Mouse (Mus musculus): Measurements from ENCODE around the gene Ndufb10. TPM values are rescaled to one million over a fixed set of nuclear protein-coding genes. Genes with fewer than 3 reads are reported as not detected.

The Ndufb10 gene
- polyA plus RNA-seq, 1 experiment from 2014 or later, result 376 TPM

GRCm38 (mm10) chr17:24686514-24686913 lies 37.8 kb downstream of the Ndufb10 start:
- WGBS, result 28% methylated on average over 16 of the region's 16 CpGs
- Histone ChIP-seq H3K4me2 (ENCODE audit: low read depth, low read length) (peak overlapping the region; percentile 9; the same call in 1 of the 2 replicates), H3K27me3 (replicated peaks; ENCODE audit: control insufficient read depth, insufficient read depth, low read length) (peaks cover 33% of the 10 kb centered on the region), H3K4me3 (ENCODE audit: low read length) (no peak overlapping the region), H3K36me3 (ENCODE audit: control insufficient read depth, insufficient read depth, low read length) (peaks cover 8% of the 10 kb centered on the region), H3K9ac (ENCODE audit: low read depth, low read length) (no peak overlapping the region), H3K27ac (ENCODE audit: low read length) (no peak overlapping the region), H3K9me3 (ENCODE audit: control insufficient read depth, low read length) (no peaks in the 10 kb centered on the region), H3K4me1 (ENCODE audit: control insufficient read depth, insufficient read depth, low read length) (peaks cover 12% of the 10 kb centered on the region)
- peak; percentile 43 for ATAC-seq

- peak overlapping the region; percentile 28; the same call in 1 of the 2 replicates for H3K4me2 ChIP-seq (ENCODE audit: low read depth, low read length)
- H3K27ac ChIP-seq (ENCODE audit: low read length), result peak overlapping the region; percentile 72
- peaks cover 32% of the 10 kb centered on the region for H3K36me3 ChIP-seq (ENCODE audit: control insufficient read depth, insufficient read depth, low read length)
- peak; percentile 88 for ATAC-seq
- no peaks in the 10 kb centered on the region for H3K9me3 ChIP-seq (ENCODE audit: control insufficient read depth, low read length)
- H3K27me3 ChIP-seq (replicated peaks; ENCODE audit: control insufficient read depth, insufficient read depth, low read length), result no peaks in the 10 kb centered on the region
- no peak overlapping the region for H3K4me3 ChIP-seq (ENCODE audit: low read length)
- H3K9ac ChIP-seq (ENCODE audit: low read depth, low read length), result 0 out of 2 replicates have a peak overlapping the region, but pooled peaks have one; percentile 34
- peaks cover 1% of the 10 kb centered on the region; the same call in 1 of the 2 replicates for H3K4me1 ChIP-seq (ENCODE audit: control insufficient read depth, insufficient read depth, low read length)
- 76% methylated on average over 24 of the region's 24 CpGs for WGBS
Observed at GRCm38 (mm10) chr17:24677500-24678080, 46.7 kb downstream of the Ndufb10 start.

GRCm38 (mm10) chr17:24676877-24677276 lies 47.4 kb downstream of the Ndufb10 start:
- WGBS, result 95% methylated on average over 5 of the region's 5 CpGs
- Histone ChIP-seq H3K27me3 (replicated peaks; ENCODE audit: control insufficient read depth, insufficient read depth, low read length) (no peaks in the 10 kb centered on the region), H3K4me1 (ENCODE audit: control insufficient read depth, insufficient read depth, low read length) (peaks cover 8% of the 10 kb centered on the region), H3K4me3 (ENCODE audit: low read length) (no peak overlapping the region), H3K9ac (ENCODE audit: low read depth, low read length) (no peak overlapping the region), H3K27ac (ENCODE audit: low read length) (no peak overlapping the region), H3K4me2 (ENCODE audit: low read depth, low read length) (no peak overlapping the region), H3K9me3 (ENCODE audit: control insufficient read depth, low read length) (no peaks in the 10 kb centered on the region), H3K36me3 (ENCODE audit: control insufficient read depth, insufficient read depth, low read length) (peaks cover 25% of the 10 kb centered on the region)
- ATAC-seq, result no peak

- Histone ChIP-seq H3K27ac (ENCODE audit: low read length) (no peak overlapping the region), H3K9ac (ENCODE audit: low read depth, low read length) (no peak overlapping the region), H3K4me3 (ENCODE audit: low read length) (no peak overlapping the region), H3K9me3 (ENCODE audit: control insufficient read depth, low read length) (no peaks in the 10 kb centered on the region), H3K27me3 (replicated peaks; ENCODE audit: control insufficient read depth, insufficient read depth, low read length) (no peaks in the 10 kb centered on the region), H3K4me2 (ENCODE audit: low read depth, low read length) (no peak overlapping the region), H3K4me1 (ENCODE audit: control insufficient read depth, insufficient read depth, low read length) (peaks cover 15% of the 10 kb centered on the region), H3K36me3 (ENCODE audit: control insufficient read depth, insufficient read depth, low read length) (peaks cover 23% of the 10 kb centered on the region)
- no peak for ATAC-seq
- 63% methylated on average over 2 of the region's 2 CpGs for WGBS
Observed at GRCm38 (mm10) chr17:24676187-24676586, 48.1 kb downstream of the Ndufb10 start.

GRCm38 (mm10) chr17:24674277-24674676 lies 50.0 kb downstream of the Ndufb10 start:
- ATAC-seq, result no peak
- Histone ChIP-seq H3K4me3 (ENCODE audit: low read length) (no peak overlapping the region), H3K4me1 (ENCODE audit: control insufficient read depth, insufficient read depth, low read length) (peaks cover 23% of the 10 kb centered on the region), H3K4me2 (ENCODE audit: low read depth, low read length) (no peak overlapping the region), H3K36me3 (ENCODE audit: control insufficient read depth, insufficient read depth, low read length) (peaks cover 9% of the 10 kb centered on the region; the same call in 1 of the 2 replicates), H3K27ac (ENCODE audit: low read length) (no peak overlapping the region), H3K9ac (ENCODE audit: low read depth, low read length) (no peak overlapping the region), H3K9me3 (ENCODE audit: control insufficient read depth, low read length) (no peaks in the 10 kb centered on the region), H3K27me3 (replicated peaks; ENCODE audit: control insufficient read depth, insufficient read depth, low read length) (no peaks in the 10 kb centered on the region)
- WGBS, result 83% methylated on average over 7 of the region's 7 CpGs

GRCm38 (mm10) chr17:24672141-24672540 lies 52.1 kb downstream of the Ndufb10 start:
- peak overlapping the region; percentile 92; the same call in 1 of the 2 replicates for H3K4me2 ChIP-seq (ENCODE audit: low read depth, low read length)
- H3K27me3 ChIP-seq (replicated peaks; ENCODE audit: control insufficient read depth, insufficient read depth, low read length), result no peaks in the 10 kb centered on the region
- no peaks in the 10 kb centered on the region for H3K9me3 ChIP-seq (ENCODE audit: control insufficient read depth, low read length)
- WGBS, result 12% methylated on average over 5 of the region's 5 CpGs
- H3K27ac ChIP-seq (ENCODE audit: low read length), result peak overlapping the region; percentile 6; the same call in 1 of the 2 replicates
- peak; percentile 50 for ATAC-seq
- H3K9ac ChIP-seq (ENCODE audit: low read depth, low read length), result 0 out of 2 replicates have a peak overlapping the region, but pooled peaks have one; percentile 91
- no peak overlapping the region for H3K4me3 ChIP-seq (ENCODE audit: low read length)
- peaks cover 6% of the 10 kb centered on the region; the same call in 1 of the 2 replicates for H3K36me3 ChIP-seq (ENCODE audit: control insufficient read depth, insufficient read depth, low read length)
- H3K4me1 ChIP-seq (ENCODE audit: control insufficient read depth, insufficient read depth, low read length), result peaks cover 25% of the 10 kb centered on the region

Other genes starting within 250 kb of the Ndufb10 start
- 25.1 and 26.0 TPM in 2 replicates for gene Mlst8, start 245.4 kb downstream of the Ndufb10 start, polyA plus RNA-seq (2015; fragmentation: Nextera tagmentation; extraction: Ambion mirVana)
- 1.1 and 1.4 TPM in 2 replicates for gene Caskin1, start 235.9 kb downstream of the Ndufb10 start, polyA plus RNA-seq (2015; fragmentation: Nextera tagmentation; extraction: Ambion mirVana)
- 81.9 and 87.6 TPM in 2 replicates for gene Traf7, start 196.5 kb downstream of the Ndufb10 start, polyA plus RNA-seq (2015; fragmentation: Nextera tagmentation; extraction: Ambion mirVana)
- 5.2 and 6.6 TPM in 2 replicates for gene Rab26, start 190.3 kb downstream of the Ndufb10 start, polyA plus RNA-seq (2015; fragmentation: Nextera tagmentation; extraction: Ambion mirVana)
- 12.2 and 13.5 TPM in 2 replicates for gene Pkd1, start 174.6 kb downstream of the Ndufb10 start, polyA plus RNA-seq (2015; fragmentation: Nextera tagmentation; extraction: Ambion mirVana)
- gene Tsc2, start 91.8 kb downstream of the Ndufb10 start, polyA plus RNA-seq (2015; fragmentation: Nextera tagmentation; extraction: Ambion mirVana), result 38.5 and 41.8 TPM in 2 replicates
- gene Nthl1, start 91.8 kb downstream of the Ndufb10 start, polyA plus RNA-seq (2015; fragmentation: Nextera tagmentation; extraction: Ambion mirVana), result 17.2 and 18.1 TPM in 2 replicates
- gene Slc9a3r2, start 74.2 kb downstream of the Ndufb10 start, polyA plus RNA-seq (2015; fragmentation: Nextera tagmentation; extraction: Ambion mirVana), result 37.5 and 38.6 TPM in 2 replicates
- gene Npw, start 66.0 kb downstream of the Ndufb10 start, polyA plus RNA-seq (2015; fragmentation: Nextera tagmentation; extraction: Ambion mirVana), result 0.29 TPM in 1 of 2 replicates, not detected in the other
- 11.0 and 15.4 TPM in 2 replicates for gene Zfp598, start 54.8 kb downstream of the Ndufb10 start, polyA plus RNA-seq (2015; fragmentation: Nextera tagmentation; extraction: Ambion mirVana)
- 6.0 and 6.9 TPM in 2 replicates for gene Syngr3, start 34.5 kb downstream of the Ndufb10 start, polyA plus RNA-seq (2015; fragmentation: Nextera tagmentation; extraction: Ambion mirVana)
- gene Gfer, start 28.3 kb downstream of the Ndufb10 start, polyA plus RNA-seq (2015; fragmentation: Nextera tagmentation; extraction: Ambion mirVana), result 47.3 and 48.5 TPM in 2 replicates
- 17.7 and 19.0 TPM in 2 replicates for gene Noxo1, start 28.2 kb downstream of the Ndufb10 start, polyA plus RNA-seq (2015; fragmentation: Nextera tagmentation; extraction: Ambion mirVana)
- gene Tbl3, start 16.8 kb downstream of the Ndufb10 start, polyA plus RNA-seq (2015; fragmentation: Nextera tagmentation; extraction: Ambion mirVana), result 63.5 and 68.4 TPM in 2 replicates
- gene Rnf151, start 6.4 kb downstream of the Ndufb10 start, polyA plus RNA-seq (2015; fragmentation: Nextera tagmentation; extraction: Ambion mirVana), result 0.15 TPM in 1 of 2 replicates, not detected in the other
- 1,425 and 1,515 TPM in 2 replicates for gene Rps2, start 6.4 kb downstream of the Ndufb10 start, polyA plus RNA-seq (2015; fragmentation: Nextera tagmentation; extraction: Ambion mirVana)
- gene Rpl3l, start 3.3 kb upstream of the Ndufb10 start, polyA plus RNA-seq (2015; fragmentation: Nextera tagmentation; extraction: Ambion mirVana), result not detected in 2 replicates
- gene Msrb1, start 12.2 kb upstream of the Ndufb10 start, polyA plus RNA-seq (2015; fragmentation: Nextera tagmentation; extraction: Ambion mirVana), result 28.8 and 32.8 TPM in 2 replicates
- 0.28 and 0.39 TPM in 2 replicates for gene Hs3st6, start 28.5 kb upstream of the Ndufb10 start, polyA plus RNA-seq (2015; fragmentation: Nextera tagmentation; extraction: Ambion mirVana)
- gene Meiob, start 79.8 kb upstream of the Ndufb10 start, polyA plus RNA-seq (2015; fragmentation: Nextera tagmentation; extraction: Ambion mirVana), result not detected in 2 replicates
- gene Hagh, start 115.7 kb upstream of the Ndufb10 start, polyA plus RNA-seq (2015; fragmentation: Nextera tagmentation; extraction: Ambion mirVana), result 86.5 and 95.5 TPM in 2 replicates
- 115 and 132 TPM in 2 replicates for gene Fahd1, start 125.9 kb upstream of the Ndufb10 start, polyA plus RNA-seq (2015; fragmentation: Nextera tagmentation; extraction: Ambion mirVana)
- 6.2 and 7.4 TPM in 2 replicates for gene Igfals, start 141.5 kb upstream of the Ndufb10 start, polyA plus RNA-seq (2015; fragmentation: Nextera tagmentation; extraction: Ambion mirVana)
- 58.9 and 61.3 TPM in 2 replicates for gene Nubp2, start 161.9 kb upstream of the Ndufb10 start, polyA plus RNA-seq (2015; fragmentation: Nextera tagmentation; extraction: Ambion mirVana)
- 33.9 and 34.4 TPM in 2 replicates for gene Spsb3, start 162.2 kb upstream of the Ndufb10 start, polyA plus RNA-seq (2015; fragmentation: Nextera tagmentation; extraction: Ambion mirVana)
- 28.3 and 33.0 TPM in 2 replicates for gene Eme2, start 170.6 kb upstream of the Ndufb10 start, polyA plus RNA-seq (2015; fragmentation: Nextera tagmentation; extraction: Ambion mirVana)
- gene Mrps34, start 170.6 kb upstream of the Ndufb10 start, polyA plus RNA-seq (2015; fragmentation: Nextera tagmentation; extraction: Ambion mirVana), result 121 and 129 TPM in 2 replicates
- gene Nme3, start 172.0 kb upstream of the Ndufb10 start, polyA plus RNA-seq (2015; fragmentation: Nextera tagmentation; extraction: Ambion mirVana), result 76.8 and 77.1 TPM in 2 replicates
- 20.2 and 21.8 TPM in 2 replicates for gene Mapk8ip3, start 212.5 kb upstream of the Ndufb10 start, polyA plus RNA-seq (2015; fragmentation: Nextera tagmentation; extraction: Ambion mirVana)
- 146 and 163 TPM in 2 replicates for gene Jpt2, start 236.2 kb upstream of the Ndufb10 start, polyA plus RNA-seq (2015; fragmentation: Nextera tagmentation; extraction: Ambion mirVana)